Mouse (Mus musculus): ENCODE data around the gene Acss1. TPM values are rescaled to one million over a fixed set of nuclear protein-coding genes. Genes with fewer than 3 reads are reported as not detected.

The Acss1 gene
- total and polyA plus RNA-seq, 2 experiments from 2014 or later: 14.1 to 17.8 TPM

GRCm38 (mm10) chr2:150623957-150624356, 44.3 kb downstream of the Acss1 start:
- Histone ChIP-seq H3K9me3 (ENCODE audit: low read length) (no peaks in the 10 kb centered on the region), H3K27ac (ENCODE audit: low read depth, low read length) (no peak overlapping the region), H3K27me3 (ENCODE audit: insufficient read depth, low read length) (no peaks in the 10 kb centered on the region), H3K9ac (no peak overlapping the region), H3K36me3 (ENCODE audit: insufficient read depth) (peaks cover 29% of the 10 kb centered on the region), H3K4me2 (ENCODE audit: low read depth) (no peak overlapping the region), H3K4me1 (ENCODE audit: insufficient read depth) (no peaks in the 10 kb centered on the region), H3K4me3 (ENCODE audit: low read depth, low read length) (no peak overlapping the region)
- 90% methylated on average over 3 of the region's 3 CpGs for WGBS
- no peak for TF ChIP-seq CTCF (IDR thresholded peaks at IDR 0.05; ENCODE audit: low read depth)
- ATAC-seq (no peak), DNase-seq (no peak)

- H3K9ac ChIP-seq: no peak overlapping the region
- DNase-seq: no peak
- WGBS: 75% methylated on average over 3 of the region's 3 CpGs
Observed at GRCm38 (mm10) chr2:150621698-150622097, 46.6 kb downstream of the Acss1 start.

GRCm38 (mm10) chr2:150610097-150610496, 58.2 kb downstream of the Acss1 start:
- Histone ChIP-seq H3K36me3 (ENCODE audit: insufficient read depth) (no peaks in the 10 kb centered on the region), H3K27me3 (ENCODE audit: insufficient read depth, low read length) (no peaks in the 10 kb centered on the region), H3K9ac (no peak overlapping the region), H3K4me2 (ENCODE audit: low read depth) (no peak overlapping the region), H3K9me3 (ENCODE audit: low read length) (no peaks in the 10 kb centered on the region), H3K4me1 (ENCODE audit: insufficient read depth) (peaks cover 9% of the 10 kb centered on the region), H3K27ac (ENCODE audit: low read depth, low read length) (no peak overlapping the region), H3K4me3 (ENCODE audit: low read depth, low read length) (no peak overlapping the region)
- DNase-seq (no peak), ATAC-seq (no peak)
- no peak for TF ChIP-seq CTCF (IDR thresholded peaks at IDR 0.05; ENCODE audit: low read depth)
- WGBS: 77% methylated on average over 3 of the region's 3 CpGs

More at GRCm38 (mm10) chr2:150621698-150622097, 46.6 kb downstream of the Acss1 start:
- peaks cover 23% of the 10 kb centered on the region for H3K36me3 ChIP-seq (ENCODE audit: insufficient read depth)
- TF ChIP-seq CTCF (IDR thresholded peaks at IDR 0.05; ENCODE audit: low read depth): no peak
- no peak overlapping the region for H3K27ac ChIP-seq (ENCODE audit: low read depth, low read length)
- H3K4me2 ChIP-seq (ENCODE audit: low read depth): no peak overlapping the region
- no peaks in the 10 kb centered on the region for H3K27me3 ChIP-seq (ENCODE audit: insufficient read depth, low read length)
- no peak overlapping the region for H3K4me3 ChIP-seq (ENCODE audit: low read depth, low read length)
- no peak for ATAC-seq
- no peaks in the 10 kb centered on the region for H3K9me3 ChIP-seq (ENCODE audit: low read length)
- H3K4me1 ChIP-seq (ENCODE audit: insufficient read depth): no peaks in the 10 kb centered on the region

- Histone ChIP-seq H3K4me1 (ENCODE audit: insufficient read depth) (peaks cover 9% of the 10 kb centered on the region), H3K27ac (ENCODE audit: low read depth, low read length) (peak overlapping the region; percentile 16), H3K9ac (peak overlapping the region; percentile 65), H3K27me3 (ENCODE audit: insufficient read depth, low read length) (no peaks in the 10 kb centered on the region), H3K4me3 (ENCODE audit: low read depth, low read length) (peak overlapping the region; percentile 50), H3K4me2 (ENCODE audit: low read depth) (peak overlapping the region; percentile 69), H3K9me3 (ENCODE audit: low read length) (no peaks in the 10 kb centered on the region), H3K36me3 (ENCODE audit: insufficient read depth) (no peaks in the 10 kb centered on the region)
- ATAC-seq (peak; percentile 64), DNase-seq (peak; percentile 91)
- 2% methylated on average over 10 of the region's 10 CpGs for WGBS
- peak; percentile 94 for TF ChIP-seq CTCF (IDR thresholded peaks at IDR 0.05; ENCODE audit: low read depth)
Observed at GRCm38 (mm10) chr2:150608872-150609560, 59.3 kb downstream of the Acss1 start.

GRCm38 (mm10) chr2:150608087-150608799, 60.1 kb downstream of the Acss1 start, which contains the start of gene Apmap:
Apmap (minus strand) TSS chr2:150608567.
- Histone ChIP-seq H3K9ac (peak within 1 kb of the TSS; percentile 65), H3K36me3 (ENCODE audit: insufficient read depth) (no peaks in the 10 kb centered on the region), H3K4me3 (ENCODE audit: low read depth, low read length) (peak within 1 kb of the TSS; percentile 50), H3K4me2 (ENCODE audit: low read depth) (peak within 1 kb of the TSS; percentile 69), H3K9me3 (ENCODE audit: low read length) (no peaks in the 10 kb centered on the region), H3K27ac (ENCODE audit: low read depth, low read length) (peak within 1 kb of the TSS; percentile 16), H3K4me1 (ENCODE audit: insufficient read depth) (peaks cover 9% of the 10 kb centered on the region), H3K27me3 (ENCODE audit: insufficient read depth, low read length) (no peaks in the 10 kb centered on the region)
- ATAC-seq (peak; percentile 97), DNase-seq (peak; percentile 97)
- WGBS: under 1% methylated on average over 42 of the region's 42 CpGs
- peak; percentile 48 for TF ChIP-seq CTCF (IDR thresholded peaks at IDR 0.05; ENCODE audit: low read depth)

- no peaks in the 10 kb centered on the region for H3K9me3 ChIP-seq (ENCODE audit: low read length)
Observed at GRCm38 (mm10) chr2:150607086-150607485, 61.2 kb downstream of the Acss1 start.

GRCm38 (mm10) chr2:150604802-150605201, 63.5 kb downstream of the Acss1 start:
- peaks cover 9% of the 10 kb centered on the region for H3K4me1 ChIP-seq (ENCODE audit: insufficient read depth)
- no peak overlapping the region for H3K9ac ChIP-seq
- H3K27ac ChIP-seq (ENCODE audit: low read depth, low read length): no peak overlapping the region
- TF ChIP-seq CTCF (IDR thresholded peaks at IDR 0.05; ENCODE audit: low read depth): no peak
- H3K4me3 ChIP-seq (ENCODE audit: low read depth, low read length): no peak overlapping the region
- WGBS: 86% methylated on average over 2 of the region's 2 CpGs
- no peak overlapping the region for H3K4me2 ChIP-seq (ENCODE audit: low read depth)
- H3K36me3 ChIP-seq (ENCODE audit: insufficient read depth): 0 out of 2 replicates have a peak, but pooled peaks cover 3% of the 10 kb centered on the region
- no peaks in the 10 kb centered on the region for H3K9me3 ChIP-seq (ENCODE audit: low read length)
- no peak for ATAC-seq
- no peaks in the 10 kb centered on the region for H3K27me3 ChIP-seq (ENCODE audit: insufficient read depth, low read length)
- DNase-seq: no peak

More at GRCm38 (mm10) chr2:150607086-150607485, 61.2 kb downstream of the Acss1 start:
- no peaks in the 10 kb centered on the region for H3K27me3 ChIP-seq (ENCODE audit: insufficient read depth, low read length)
- DNase-seq (no peak), ATAC-seq (no peak)
- whole genome bisulfite sequencing: 82% methylated on average over 1 of the region's 1 CpGs
- no peaks in the 10 kb centered on the region for H3K36me3 ChIP-seq (ENCODE audit: insufficient read depth)
- no peak overlapping the region for H3K27ac ChIP-seq (ENCODE audit: low read depth, low read length)
- 0 out of 2 replicates have a peak overlapping the region, but pooled peaks have one; percentile 50 for H3K4me3 ChIP-seq (ENCODE audit: low read depth, low read length)
- H3K9ac ChIP-seq: no peak overlapping the region
- H3K4me1 ChIP-seq (ENCODE audit: insufficient read depth): peaks cover 9% of the 10 kb centered on the region
- TF ChIP-seq CTCF (IDR thresholded peaks at IDR 0.05; ENCODE audit: low read depth): no peak
- H3K4me2 ChIP-seq (ENCODE audit: low read depth): peak overlapping the region; percentile 69
